Mouse (Mus musculus): ENCODE data around the gene Tmed2. TPM values are rescaled to one million over a fixed set of nuclear protein-coding genes. Genes with fewer than 3 reads are reported as not detected.
"Not testable (repeated sequence)": the region's sequence is repeated elsewhere in the genome, so short reads cannot be mapped to it uniquely, and the experiment has no call there.

Tmed2 gene
- total and polyA plus RNA-seq, 2 experiments from 2014 or later: 331 to 404 TPM

- Histone ChIP-seq H3K27me3 (ENCODE audit: control insufficient read depth, insufficient read depth, low read length) (no peaks in the 10 kb centered on the region), H3K27ac (ENCODE audit: low read depth) (no peak overlapping the region), H3K9me3 (replicated peaks; ENCODE audit: control insufficient read depth, low read length) (no peaks in the 10 kb centered on the region), H3K4me1 (ENCODE audit: control insufficient read depth, insufficient read depth) (peaks cover 13% of the 10 kb centered on the region), H3K9ac (replicated peaks; ENCODE audit: low read depth, low read length) (no peak overlapping the region), H3K4me2 (ENCODE audit: low read depth, low read length) (no peak overlapping the region), H3K36me3 (replicated peaks; ENCODE audit: control insufficient read depth, insufficient read depth, low read length) (peaks cover 10% of the 10 kb centered on the region), H3K4me3 (ENCODE audit: low read depth, low read length) (no peak overlapping the region)
- ATAC-seq (ENCODE audit: insufficient read depth, low read depth): no peak
- TF ChIP-seq CTCF (IDR thresholded peaks at IDR 0.05; ENCODE audit: low read depth) (peak; percentile 71), EP300 (IDR thresholded peaks at IDR 0.05; ENCODE audit: low read depth) (no peak)
- 75% methylated on average over 14 of the region's 16 CpGs for WGBS
- DNase-seq (ENCODE audit: low spot score): peak; percentile 47
These were observed 1.4 kb upstream of the Tmed2 start for GRCm38 (mm10) chr5:124538813-124539792.

- Histone ChIP-seq H3K27me3 (ENCODE audit: control insufficient read depth, insufficient read depth, low read length) (no peaks in the 10 kb centered on the region), H3K36me3 (replicated peaks; ENCODE audit: control insufficient read depth, insufficient read depth, low read length) (peaks cover 18% of the 10 kb centered on the region), H3K9ac (replicated peaks; ENCODE audit: low read depth, low read length) (no peak overlapping the region), H3K9me3 (replicated peaks; ENCODE audit: control insufficient read depth, low read length) (no peaks in the 10 kb centered on the region), H3K4me1 (ENCODE audit: control insufficient read depth, insufficient read depth) (peaks cover 13% of the 10 kb centered on the region), H3K4me2 (ENCODE audit: low read depth, low read length) (peak overlapping the region; percentile 48), H3K4me3 (ENCODE audit: low read depth, low read length) (peak overlapping the region; percentile 74), H3K27ac (ENCODE audit: low read depth) (peak overlapping the region; percentile 66; the same call in 1 of the 2 replicates)
- no peak for TF ChIP-seq EP300 (IDR thresholded peaks at IDR 0.05; ENCODE audit: low read depth)
- no peak for TF ChIP-seq CTCF (IDR thresholded peaks at IDR 0.05; ENCODE audit: low read depth)
- ATAC-seq (ENCODE audit: insufficient read depth, low read depth) (no peak), DNase-seq (ENCODE audit: low spot score) (no peak)
- WGBS: 62% methylated on average over 4 of the region's 4 CpGs
These were observed 590 bp upstream of the Tmed2 start for GRCm38 (mm10) chr5:124539905-124540304.

- Histone ChIP-seq H3K27me3 (ENCODE audit: control insufficient read depth, insufficient read depth, low read length) (no peaks in the 10 kb centered on the region), H3K4me1 (ENCODE audit: control insufficient read depth, insufficient read depth) (peaks cover 13% of the 10 kb centered on the region), H3K36me3 (replicated peaks; ENCODE audit: control insufficient read depth, insufficient read depth, low read length) (peaks cover 30% of the 10 kb centered on the region), H3K4me3 (ENCODE audit: low read depth, low read length) (peak overlapping the region; percentile 74), H3K9me3 (replicated peaks; ENCODE audit: control insufficient read depth, low read length) (no peaks in the 10 kb centered on the region), H3K27ac (ENCODE audit: low read depth) (peak overlapping the region; percentile 93), H3K4me2 (ENCODE audit: low read depth, low read length) (peak overlapping the region; percentile 66), H3K9ac (replicated peaks; ENCODE audit: low read depth, low read length) (peak overlapping the region; percentile 72)
- DNase-seq (ENCODE audit: low spot score) (peak; percentile 59), ATAC-seq (ENCODE audit: insufficient read depth, low read depth) (peak; percentile 79)
- TF ChIP-seq EP300 (IDR thresholded peaks at IDR 0.05; ENCODE audit: low read depth) (no peak), CTCF (IDR thresholded peaks at IDR 0.05; ENCODE audit: low read depth) (no peak)
- WGBS: under 1% methylated on average over 64 of the region's 89 CpGs
These were observed 558 bp downstream of the Tmed2 start for GRCm38 (mm10) chr5:124540905-124541601.

- no peak for DNase-seq (ENCODE audit: low spot score)
- H3K4me2 ChIP-seq (ENCODE audit: low read depth, low read length): peak overlapping the region; percentile 66
- 5% methylated on average over 8 of the region's 8 CpGs for WGBS
- H3K4me3 ChIP-seq (ENCODE audit: low read depth, low read length): peak overlapping the region; percentile 74
- H3K27me3 ChIP-seq (ENCODE audit: control insufficient read depth, insufficient read depth, low read length): no peaks in the 10 kb centered on the region
- no peak for ATAC-seq (ENCODE audit: insufficient read depth, low read depth)
- H3K27ac ChIP-seq (ENCODE audit: low read depth): peak overlapping the region; percentile 93
- peaks cover 35% of the 10 kb centered on the region for H3K36me3 ChIP-seq (replicated peaks; ENCODE audit: control insufficient read depth, insufficient read depth, low read length)
- H3K9me3 ChIP-seq (replicated peaks; ENCODE audit: control insufficient read depth, low read length): no peaks in the 10 kb centered on the region
- H3K4me1 ChIP-seq (ENCODE audit: control insufficient read depth, insufficient read depth): peaks cover 12% of the 10 kb centered on the region
- peak overlapping the region; percentile 72 for H3K9ac ChIP-seq (replicated peaks; ENCODE audit: low read depth, low read length)
- TF ChIP-seq EP300 (IDR thresholded peaks at IDR 0.05; ENCODE audit: low read depth) (no peak), CTCF (IDR thresholded peaks at IDR 0.05; ENCODE audit: low read depth) (no peak)
These were observed 1.1 kb downstream of the Tmed2 start for GRCm38 (mm10) chr5:124541602-124541973.

- H3K27ac ChIP-seq (ENCODE audit: low read depth); H3K4me3 ChIP-seq (ENCODE audit: low read depth, low read length); H3K4me1 ChIP-seq (ENCODE audit: control insufficient read depth, insufficient read depth); H3K9ac ChIP-seq (replicated peaks; ENCODE audit: low read depth, low read length); H3K27me3 ChIP-seq (ENCODE audit: control insufficient read depth, insufficient read depth, low read length); ATAC-seq (ENCODE audit: insufficient read depth, low read depth); H3K4me2 ChIP-seq (ENCODE audit: low read depth, low read length); H3K9me3 ChIP-seq (replicated peaks; ENCODE audit: control insufficient read depth, low read length); DNase-seq (ENCODE audit: low spot score): not testable (repeated sequence)
- 71% methylated on average over 4 of the region's 4 CpGs for WGBS
- H3K36me3 ChIP-seq (replicated peaks; ENCODE audit: control insufficient read depth, insufficient read depth, low read length): peaks cover 45% of the 10 kb centered on the region
These were observed 10.2 kb downstream of the Tmed2 start for GRCm38 (mm10) chr5:124550737-124551136.

- H3K9me3 ChIP-seq (replicated peaks; ENCODE audit: control insufficient read depth, low read length); H3K27me3 ChIP-seq (ENCODE audit: control insufficient read depth, insufficient read depth, low read length); DNase-seq (ENCODE audit: low spot score); H3K4me1 ChIP-seq (ENCODE audit: control insufficient read depth, insufficient read depth); ATAC-seq (ENCODE audit: insufficient read depth, low read depth): not testable (repeated sequence)
- Histone ChIP-seq H3K4me2 (ENCODE audit: low read depth, low read length) (peak overlapping the region; percentile 89), H3K36me3 (replicated peaks; ENCODE audit: control insufficient read depth, insufficient read depth, low read length) (peaks cover 43% of the 10 kb centered on the region), H3K27ac (ENCODE audit: low read depth) (peak overlapping the region; percentile 88), H3K4me3 (ENCODE audit: low read depth, low read length) (peak overlapping the region; percentile 93), H3K9ac (replicated peaks; ENCODE audit: low read depth, low read length) (peak overlapping the region; percentile 74)
- WGBS: 29% methylated on average over 5 of the region's 5 CpGs
These were observed 11.0 kb downstream of the Tmed2 start for GRCm38 (mm10) chr5:124551349-124552093.

Data from heart, postnatal 0 days (tissue).